Mouse (Mus musculus): Measurements from ENCODE around the gene Cyth4. TPM values are rescaled to one million over a fixed set of nuclear protein-coding genes. Genes with fewer than 3 reads are reported as not detected.

Cyth4 gene
- polyA plus RNA-seq, 1 experiment from 2014 or later, result 11.9 TPM

DNA sequence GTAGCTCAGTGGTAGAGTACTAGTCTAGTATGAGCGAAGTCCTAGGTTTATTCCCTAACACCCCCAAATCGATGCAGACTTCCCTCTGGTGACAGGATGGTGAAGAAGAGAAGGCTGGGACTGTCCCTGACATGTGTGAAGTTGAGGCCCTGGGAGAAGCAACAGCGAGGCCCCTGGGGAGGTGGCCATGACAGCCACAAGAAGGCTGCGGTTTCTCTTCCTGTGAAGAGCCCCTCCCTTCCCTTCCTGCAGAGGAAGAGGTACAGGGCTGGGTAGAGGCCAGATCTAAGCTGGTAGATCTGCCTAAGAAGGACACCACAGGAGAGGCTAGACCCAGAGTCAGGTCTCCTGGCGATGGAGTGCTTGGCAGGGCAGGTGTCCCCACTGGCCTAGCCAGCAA is 32.9 kb upstream of the Cyth4 start:
- WGBS (ENCODE audit: insufficient replicate concordance), result 20% methylated on average over 5 of the region's 5 CpGs
- Histone ChIP-seq H3K9me3 (replicated peaks) (no peaks in the 10 kb centered on the region), H3K27ac (peak overlapping the region; percentile 83), H3K9ac (peak overlapping the region; percentile 50), H3K27me3 (no peaks in the 10 kb centered on the region), H3K4me1 (replicated peaks) (peaks cover 56% of the 10 kb centered on the region), H3K4me3 (replicated peaks) (peak overlapping the region; percentile 11; the same call in 1 of the 2 replicates), H3K4me2 (peak overlapping the region; percentile 50), H3K36me3 (peaks cover 14% of the 10 kb centered on the region)
- ATAC-seq (ENCODE audit: low read depth) (peak; percentile 77), DNase-seq (no peak)

DNA sequence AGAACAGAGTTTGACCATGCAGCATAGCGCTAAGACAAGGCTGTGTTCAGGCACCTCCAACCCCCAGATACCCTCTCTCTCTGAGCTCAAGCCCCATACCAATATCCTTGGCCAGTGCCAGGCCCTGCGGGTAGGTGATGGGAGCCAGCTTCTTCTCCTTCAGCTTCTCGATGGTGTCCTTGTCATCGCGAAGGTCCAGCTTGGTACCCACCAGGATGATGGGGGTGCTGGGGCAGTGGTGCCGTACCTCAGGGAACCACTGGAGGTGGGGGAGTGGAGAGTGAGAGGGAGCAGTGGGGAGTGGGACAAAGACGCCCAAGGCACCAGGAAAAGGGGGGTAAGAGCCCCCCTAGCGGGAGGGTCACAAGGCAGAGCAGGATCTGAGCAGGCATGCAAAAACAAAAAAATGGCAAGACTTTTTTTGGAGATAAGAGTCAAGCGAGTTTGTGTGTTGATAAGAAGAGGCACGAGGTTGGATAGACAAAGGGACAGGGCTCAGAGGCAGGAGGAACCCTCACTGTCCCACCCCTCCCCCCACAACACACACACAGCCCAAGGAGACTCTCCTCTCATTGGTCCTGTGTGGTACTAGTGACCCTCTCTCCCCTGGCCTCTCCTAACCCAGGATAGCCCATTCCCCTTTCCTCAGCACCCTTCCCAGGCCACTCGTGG is 31.9 kb upstream of the Cyth4 start:
- Histone ChIP-seq H3K36me3 (peaks cover 24% of the 10 kb centered on the region), H3K4me1 (replicated peaks) (peaks cover 65% of the 10 kb centered on the region), H3K9me3 (replicated peaks) (no peaks in the 10 kb centered on the region), H3K27me3 (no peaks in the 10 kb centered on the region), H3K4me3 (replicated peaks) (peak overlapping the region; percentile 11; the same call in 1 of the 2 replicates), H3K4me2 (peak overlapping the region; percentile 50), H3K27ac (peak overlapping the region; percentile 83), H3K9ac (peak overlapping the region; percentile 50)
- ATAC-seq (ENCODE audit: low read depth) (peak; percentile 84), DNase-seq (peak; percentile 46)
- 37% methylated on average over 11 of the region's 11 CpGs for WGBS (ENCODE audit: insufficient replicate concordance)

DNA sequence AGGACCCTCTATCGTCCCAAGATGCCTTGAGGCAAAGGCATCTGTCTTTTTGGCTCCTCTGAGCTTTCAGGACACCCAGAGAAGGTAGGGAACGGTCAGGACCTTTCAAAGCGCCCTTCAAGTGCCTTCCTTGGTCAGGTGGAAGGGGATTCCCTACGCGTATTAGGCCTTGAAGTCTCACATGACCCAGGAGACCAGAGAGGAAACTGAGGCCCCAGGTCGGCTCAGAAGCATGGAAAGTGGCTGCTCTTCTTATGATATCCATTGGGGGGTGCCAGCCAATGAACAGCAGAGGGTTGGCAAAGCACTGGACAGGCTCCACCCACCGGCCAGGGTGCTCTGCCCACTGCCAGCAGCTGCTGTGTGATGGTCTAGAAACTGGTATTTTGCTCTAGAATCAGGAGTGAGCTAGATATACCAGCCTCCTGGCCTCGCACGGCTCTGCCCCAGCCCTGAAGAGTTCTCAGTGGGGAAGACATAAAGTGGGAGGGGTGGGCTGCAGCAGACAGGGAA is 29.2 kb upstream of the Cyth4 start:
- Histone ChIP-seq H3K4me2 (no peak overlapping the region), H3K27me3 (no peaks in the 10 kb centered on the region), H3K9ac (no peak overlapping the region), H3K27ac (no peak overlapping the region), H3K9me3 (replicated peaks) (no peaks in the 10 kb centered on the region), H3K36me3 (peaks cover 24% of the 10 kb centered on the region), H3K4me3 (replicated peaks) (no peak overlapping the region), H3K4me1 (replicated peaks) (peaks cover 93% of the 10 kb centered on the region)
- WGBS (ENCODE audit: insufficient replicate concordance), result 65% methylated on average over 9 of the region's 9 CpGs
- ATAC-seq (ENCODE audit: low read depth) (no peak), DNase-seq (no peak)

DNA sequence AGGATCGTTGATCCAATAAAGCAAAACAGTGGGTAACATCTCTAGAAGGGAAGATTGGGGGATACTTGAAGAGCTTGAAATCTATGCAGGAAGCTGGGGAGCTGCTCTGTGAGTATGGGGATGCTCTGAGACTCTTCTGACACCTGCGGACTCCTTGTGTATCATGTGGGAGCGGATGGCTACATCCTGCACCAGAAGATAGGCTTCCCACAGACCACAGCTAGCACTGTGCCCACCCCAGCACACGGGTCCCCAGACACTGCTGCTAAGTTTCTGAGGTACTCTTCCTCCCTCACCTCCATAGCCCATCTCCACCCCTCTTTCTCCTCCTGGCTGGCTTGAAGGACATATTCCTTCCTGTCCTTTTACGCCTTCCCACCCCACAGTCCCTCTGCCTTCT is 26.7 kb upstream of the Cyth4 start:
- H3K36me3 ChIP-seq, result peaks cover 24% of the 10 kb centered on the region
- H3K4me3 ChIP-seq (replicated peaks), result no peak overlapping the region
- ATAC-seq (ENCODE audit: low read depth), result no peak
- H3K9me3 ChIP-seq (replicated peaks), result no peaks in the 10 kb centered on the region
- peaks cover 81% of the 10 kb centered on the region for H3K4me1 ChIP-seq (replicated peaks)
- H3K9ac ChIP-seq, result no peak overlapping the region
- H3K4me2 ChIP-seq, result no peak overlapping the region
- no peaks in the 10 kb centered on the region for H3K27me3 ChIP-seq
- DNase-seq, result no peak
- 74% methylated on average over 5 of the region's 5 CpGs for WGBS (ENCODE audit: insufficient replicate concordance)
- H3K27ac ChIP-seq, result peak overlapping the region; percentile 55

DNA sequence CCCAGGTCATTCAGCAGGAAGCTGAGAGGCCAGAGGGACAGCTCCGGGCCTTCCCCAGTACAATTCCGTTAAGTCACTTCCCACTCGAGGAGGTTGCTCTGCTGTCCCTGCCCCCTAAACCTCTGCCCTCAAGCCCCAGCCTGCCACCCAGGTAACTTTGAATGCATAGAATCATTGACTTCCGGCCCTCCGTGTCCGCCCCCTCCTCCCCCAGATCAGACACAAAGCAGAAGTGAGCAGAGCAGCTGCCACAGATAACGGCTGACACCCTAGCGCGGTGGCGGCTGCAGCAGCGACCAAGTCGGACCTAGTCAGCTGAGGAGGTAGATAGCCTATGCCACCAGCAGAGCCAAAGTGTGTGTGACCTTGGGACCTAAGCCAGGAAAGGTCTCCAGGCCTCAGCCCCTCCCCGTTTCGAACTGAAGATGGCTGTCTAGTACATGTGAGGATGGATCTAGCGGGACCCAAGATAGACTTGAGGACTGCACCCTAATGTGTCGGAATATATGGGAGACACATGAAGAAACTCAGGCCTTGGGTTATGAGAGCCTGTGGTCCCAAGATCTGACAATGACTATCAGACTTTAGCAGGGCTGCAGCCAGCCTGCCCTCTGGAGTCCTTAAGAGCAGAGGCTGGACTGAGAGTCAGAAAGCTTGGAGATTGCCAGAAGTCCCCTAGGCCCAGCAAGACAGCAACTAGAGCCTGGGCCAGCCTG is 25.1 kb upstream of the Cyth4 start:
- DNase-seq, result peak; percentile 85
- no peaks in the 10 kb centered on the region for H3K27me3 ChIP-seq
- peak overlapping the region; percentile 79 for H3K9ac ChIP-seq
- peak overlapping the region; percentile 77 for H3K4me2 ChIP-seq
- peaks cover 75% of the 10 kb centered on the region for H3K4me1 ChIP-seq (replicated peaks)
- peak overlapping the region; percentile 61 for H3K4me3 ChIP-seq (replicated peaks)
- WGBS (ENCODE audit: insufficient replicate concordance), result 6% methylated on average over 16 of the region's 16 CpGs
- H3K9me3 ChIP-seq (replicated peaks), result no peaks in the 10 kb centered on the region
- peak overlapping the region; percentile 95 for H3K27ac ChIP-seq
- peak; percentile 92 for ATAC-seq (ENCODE audit: low read depth)
- peaks cover 24% of the 10 kb centered on the region for H3K36me3 ChIP-seq

DNA sequence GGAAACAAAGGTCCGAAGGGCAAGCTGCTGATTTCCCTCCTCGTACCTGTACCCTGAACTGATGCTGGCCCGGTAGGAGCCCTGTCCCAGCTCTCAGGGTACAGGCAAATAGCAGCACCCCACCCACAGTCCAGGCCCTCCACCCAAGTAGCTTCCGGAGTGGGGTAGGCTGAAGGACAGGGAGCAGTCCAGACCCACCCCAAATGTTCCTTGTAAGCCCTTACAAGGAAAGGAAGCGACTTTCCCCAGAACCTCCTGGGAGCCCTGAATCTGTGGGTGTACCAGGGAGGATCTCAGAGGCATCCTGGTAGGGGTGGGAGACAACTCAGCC is 24.6 kb upstream of the Cyth4 start:
- Histone ChIP-seq H3K9ac (peak overlapping the region; percentile 79), H3K36me3 (peaks cover 24% of the 10 kb centered on the region), H3K27ac (peak overlapping the region; percentile 95)

GRCm38 (mm10) chr15:78572658-78573397 is 24.0 kb upstream of the Cyth4 start, which contains the start of gene Rac2:
Rac2 (minus strand) TSS chr15:78572783.
- peak; percentile 53 for DNase-seq
- Histone ChIP-seq H3K27ac (peak within 1 kb of the TSS; percentile 95), H3K27me3 (no peaks in the 10 kb centered on the region), H3K9me3 (replicated peaks) (no peaks in the 10 kb centered on the region), H3K4me1 (replicated peaks) (peaks cover 64% of the 10 kb centered on the region), H3K36me3 (peaks cover 24% of the 10 kb centered on the region), H3K4me2 (peak within 1 kb of the TSS; percentile 77), H3K9ac (peak within 1 kb of the TSS; percentile 79), H3K4me3 (replicated peaks) (peak within 1 kb of the TSS; percentile 61)
- peak; percentile 60 for ATAC-seq (ENCODE audit: low read depth)
- WGBS (ENCODE audit: insufficient replicate concordance), result 23% methylated on average over 8 of the region's 8 CpGs

More for the DNA sequence above, 24.6 kb upstream of the Cyth4 start:
- peak overlapping the region; percentile 77 for H3K4me2 ChIP-seq
- ATAC-seq (ENCODE audit: low read depth) (peak; percentile 61), DNase-seq (no peak)
- H3K4me3 ChIP-seq (replicated peaks), result peak overlapping the region; percentile 61
- WGBS (ENCODE audit: insufficient replicate concordance), result 28% methylated on average over 5 of the region's 5 CpGs
- no peaks in the 10 kb centered on the region for H3K9me3 ChIP-seq (replicated peaks)
- no peaks in the 10 kb centered on the region for H3K27me3 ChIP-seq
- H3K4me1 ChIP-seq (replicated peaks), result peaks cover 70% of the 10 kb centered on the region

DNA sequence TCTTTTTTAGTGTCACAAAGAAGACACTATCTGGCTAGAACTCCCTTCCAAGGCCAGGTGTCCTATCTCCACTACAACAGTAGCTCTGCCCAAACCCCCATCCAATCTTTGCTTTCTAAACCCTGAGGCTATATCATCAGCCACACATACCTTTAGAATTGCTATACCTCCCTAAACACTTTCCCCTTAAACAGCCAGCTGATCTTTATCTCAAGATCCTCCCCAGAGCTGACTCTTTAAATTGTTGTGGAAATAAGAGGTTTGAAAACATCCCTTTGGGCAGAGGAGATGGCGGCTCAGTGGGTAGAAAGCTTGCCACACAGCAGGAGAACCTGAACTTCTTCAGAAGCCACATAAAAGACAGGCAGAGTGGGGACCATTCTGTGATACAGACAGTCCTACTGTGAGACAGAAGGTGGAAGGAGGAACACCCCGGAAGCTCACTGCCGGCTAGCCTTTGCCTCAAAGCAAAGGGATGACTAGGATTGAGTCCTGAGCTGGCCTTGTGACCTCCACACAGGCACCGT is 20.5 kb upstream of the Cyth4 start:
- peaks cover 46% of the 10 kb centered on the region for H3K4me1 ChIP-seq (replicated peaks)
- 60% methylated on average over 3 of the region's 4 CpGs for WGBS (ENCODE audit: insufficient replicate concordance)
- no peak for DNase-seq
- H3K9ac ChIP-seq, result no peak overlapping the region
- ATAC-seq (ENCODE audit: low read depth), result no peak
- no peaks in the 10 kb centered on the region for H3K36me3 ChIP-seq
- no peak overlapping the region for H3K27ac ChIP-seq
- H3K9me3 ChIP-seq (replicated peaks), result no peaks in the 10 kb centered on the region
- no peak overlapping the region for H3K4me2 ChIP-seq
- no peak overlapping the region for H3K4me3 ChIP-seq (replicated peaks)
- no peaks in the 10 kb centered on the region for H3K27me3 ChIP-seq

GRCm38 (mm10) chr15:78583352-78583751 is 13.5 kb upstream of the Cyth4 start:
- Histone ChIP-seq H3K9ac (no peak overlapping the region), H3K4me3 (replicated peaks) (no peak overlapping the region), H3K9me3 (replicated peaks) (no peaks in the 10 kb centered on the region), H3K36me3 (no peaks in the 10 kb centered on the region), H3K27ac (no peak overlapping the region), H3K27me3 (no peaks in the 10 kb centered on the region), H3K4me1 (replicated peaks) (peaks cover 31% of the 10 kb centered on the region), H3K4me2 (no peak overlapping the region)
- ATAC-seq (ENCODE audit: low read depth) (no peak), DNase-seq (no peak)
- WGBS (ENCODE audit: insufficient replicate concordance), result 45% methylated on average over 11 of the region's 11 CpGs

- 64% methylated on average over 7 of the region's 7 CpGs for WGBS (ENCODE audit: insufficient replicate concordance)
- H3K9me3 ChIP-seq (replicated peaks), result no peaks in the 10 kb centered on the region
- H3K36me3 ChIP-seq, result no peaks in the 10 kb centered on the region
- no peaks in the 10 kb centered on the region for H3K27me3 ChIP-seq
- no peak for ATAC-seq (ENCODE audit: low read depth)
- H3K4me2 ChIP-seq, result no peak overlapping the region
- H3K9ac ChIP-seq, result no peak overlapping the region
- H3K27ac ChIP-seq, result no peak overlapping the region
- no peak for DNase-seq
- peaks cover 27% of the 10 kb centered on the region for H3K4me1 ChIP-seq (replicated peaks)
- no peak overlapping the region for H3K4me3 ChIP-seq (replicated peaks)
These were observed 11.4 kb upstream of the Cyth4 start for GRCm38 (mm10) chr15:78585404-78585803.

Measured in liver, embryonic 13.5 days (tissue).